Mouse (Mus musculus) CD4-positive helper T cell, adult 2 months (primary cell): ENCODE results near the gene Hs2st1.

Source experiments
- DNase-seq: peaks from one replicate; pipeline ENCODE4 v3.0.0-alpha.2; 2012; ENCODE audit warnings: low read depth, missing footprints, low spot score

Hs2st1 gene

GRCm38 (mm10) chr3:144507885-144508284, 62.1 kb downstream of the Hs2st1 start:
- DNase-seq: no peak

GRCm38 (mm10) chr3:144506213-144506612, 63.8 kb downstream of the Hs2st1 start:
- DNase-seq: no peak

- no peak for DNase-seq
These were observed 68.1 kb downstream of the Hs2st1 start for GRCm38 (mm10) chr3:144501930-144502329.

- no peak for DNase-seq
These were observed 73.2 kb downstream of the Hs2st1 start for GRCm38 (mm10) chr3:144496762-144497161.

- DNase-seq: no peak
These were observed 75.1 kb downstream of the Hs2st1 start for GRCm38 (mm10) chr3:144494838-144495237.

- DNase-seq: no peak
These were observed 81.2 kb downstream of the Hs2st1 start for GRCm38 (mm10) chr3:144488787-144489186.

- no peak for DNase-seq
These were observed 89.4 kb downstream of the Hs2st1 start for GRCm38 (mm10) chr3:144480595-144480994.

GRCm38 (mm10) chr3:144478427-144478794, 91.6 kb downstream of the Hs2st1 start:
- no peak for DNase-seq

- DNase-seq: no peak
These were observed 92.1 kb downstream of the Hs2st1 start for GRCm38 (mm10) chr3:144477707-144478426.

- no peak for DNase-seq
These were observed 94.1 kb downstream of the Hs2st1 start for GRCm38 (mm10) chr3:144475891-144476290.

GRCm38 (mm10) chr3:144474726-144475125, 95.3 kb downstream of the Hs2st1 start:
- DNase-seq: no peak

GRCm38 (mm10) chr3:144471954-144472353, 98.0 kb downstream of the Hs2st1 start:
- DNase-seq: no peak

- no peak for DNase-seq
These were observed 99.1 kb downstream of the Hs2st1 start for GRCm38 (mm10) chr3:144470901-144471300.

- peak; percentile 37 for DNase-seq
These were observed 102.5 kb downstream of the Hs2st1 start for GRCm38 (mm10) chr3:144467521-144467920.

GRCm38 (mm10) chr3:144466108-144466678, 103.8 kb downstream of the Hs2st1 start:
- no peak for DNase-seq

- DNase-seq: no peak
These were observed 107.3 kb downstream of the Hs2st1 start for GRCm38 (mm10) chr3:144462679-144463078.

- no peak for DNase-seq
These were observed 109.7 kb downstream of the Hs2st1 start for GRCm38 (mm10) chr3:144460183-144460788.

GRCm38 (mm10) chr3:144459285-144459697, 110.7 kb downstream of the Hs2st1 start:
- no peak for DNase-seq

GRCm38 (mm10) chr3:144453701-144454430, 116.1 kb downstream of the Hs2st1 start:
- DNase-seq: peak; percentile 60

- no peak for DNase-seq
These were observed 121.0 kb downstream of the Hs2st1 start for GRCm38 (mm10) chr3:144448977-144449376.

- no peak for DNase-seq
These were observed 122.1 kb downstream of the Hs2st1 start for GRCm38 (mm10) chr3:144447917-144448316.

GRCm38 (mm10) chr3:144446081-144446634, 123.8 kb downstream of the Hs2st1 start:
- no peak for DNase-seq
